Mouse (Mus musculus) neural tube, embryonic 11.5 days (tissue): ENCODE measurements around the gene Szrd1. TPM values are rescaled to one million over a fixed set of nuclear protein-coding genes. Genes with fewer than 3 reads are reported as not detected.

Experiments used
- ATAC-seq: fragments of 200-750 bp; cut with Nextera tagmentation; 2 replicates; pipeline ENCODE4 v1.8.0; 2017; ENCODE audit warnings: moderate number of reproducible peaks, mild to moderate bottlenecking, moderate TSS enrichment, moderate library complexity; ENCODE audit not compliant: insufficient read depth, low FRiP score, low TSS enrichment
- DNase-seq: peaks from one replicate; pipeline ENCODE4 v3.0.0-alpha.2; 2015; ENCODE audit warnings: low spot score
- H3K27ac ChIP-seq: fragments of 300-500 bp; sonication (generic); 2 replicates; pipeline ENCODE4 v1.5.1; 2014; ENCODE audit warnings: low read depth, mild to moderate bottlenecking, low read length
- H3K27me3 ChIP-seq: fragments of 300-500 bp; sonication (generic); 2 replicates; pipeline ENCODE4 v1.6.1; 2014; ENCODE audit warnings: mild to moderate bottlenecking, low read length, mixed read lengths; ENCODE audit not compliant: control insufficient read depth, insufficient read depth
- H3K36me3 ChIP-seq: fragments of 300-500 bp; sonication (generic); 2 replicates; pipeline ENCODE4 v1.6.1; 2014; ENCODE audit warnings: mild to moderate bottlenecking, low read length, moderate library complexity, mixed read lengths; ENCODE audit not compliant: control insufficient read depth, insufficient read depth
- H3K4me1 ChIP-seq: fragments of 300-500 bp; sonication (generic); 2 replicates; pipeline ENCODE4 v1.6.1; 2014; ENCODE audit warnings: low read length, mixed read lengths; ENCODE audit not compliant: control insufficient read depth, insufficient read depth
- H3K4me2 ChIP-seq: fragments of 300-500 bp; sonication (generic); 2 replicates; pipeline ENCODE4 v1.6.1; 2014; ENCODE audit warnings: low read depth, mild to moderate bottlenecking, moderate library complexity
- H3K4me3 ChIP-seq: fragments of 300-500 bp; sonication (generic); 2 replicates; pipeline ENCODE4 v1.5.1; 2014; ENCODE audit warnings: low read depth, low read length
- H3K9ac ChIP-seq: fragments of 300-500 bp; sonication (generic); 2 replicates; pipeline ENCODE4 v1.6.1; 2014; ENCODE audit warnings: mild to moderate bottlenecking, low read length
- H3K9me3 ChIP-seq: fragments of 300-500 bp; sonication (generic); 2 replicates; pipeline ENCODE4 v1.6.1; 2016; ENCODE audit warnings: low read length; ENCODE audit not compliant: control insufficient read depth
- WGBS: fragments of 180-500 bp; shearing (Covaris S2); extraction: QIAGEN DNeasy Blood & Tissue Kit; methylation state at CpG from one replicate; pipeline ENCODE4 v1.1.7; 2014; 5-methylcytosine and 5-hydroxymethylcytosine counted together
- polyA plus RNA-seq: library from polyadenylated mRNA; unstranded; fragments of >200 nt; fragmentation: Nextera tagmentation; extraction: Ambion mirVana; gene quantifications from 2 replicates; pipeline ENCODE4 v1.2.1, GENCODE M21; 2014

The Szrd1 gene
- polyA plus RNA-seq, result 30.7 and 32.1 TPM in 2 replicates

GRCm38 (mm10) chr4:141139116-141139970 lies at the start of gene Szrd1:
TSS of gene Szrd1 (minus strand) at chr4:141139775.
- Histone ChIP-seq H3K4me3 (peak within 1 kb of the TSS; percentile 92), H3K36me3 (no peaks in the 10 kb centered on the region), H3K27ac (peak within 1 kb of the TSS; percentile 84), H3K4me1 (peaks cover 29% of the 10 kb centered on the region), H3K9ac (peak within 1 kb of the TSS; percentile 75), H3K27me3 (no peaks in the 10 kb centered on the region), H3K9me3 (no peaks in the 10 kb centered on the region), H3K4me2 (peak within 1 kb of the TSS; percentile 89)
- under 1% methylated on average over 63 of the region's 63 CpGs for WGBS
- DNase-seq, result peak; percentile 100
- ATAC-seq, result peak; percentile 94

- H3K9ac ChIP-seq, result no peak overlapping the region
- DNase-seq (no peak), ATAC-seq (no peak)
- 73% methylated on average over 9 of the region's 9 CpGs for WGBS
- H3K4me3 ChIP-seq, result no peak overlapping the region
- no peaks in the 10 kb centered on the region for H3K9me3 ChIP-seq
- no peak overlapping the region for H3K27ac ChIP-seq
- H3K27me3 ChIP-seq, result no peaks in the 10 kb centered on the region
- no peak overlapping the region for H3K4me2 ChIP-seq
- H3K4me1 ChIP-seq, result 0 out of 2 replicates have a peak, but pooled peaks cover 5% of the 10 kb centered on the region
- H3K36me3 ChIP-seq, result peaks cover 2% of the 10 kb centered on the region
These were observed 47.6 kb upstream of the Szrd1 start for GRCm38 (mm10) chr4:141186923-141187836.

GRCm38 (mm10) chr4:141184426-141184825 lies 44.9 kb upstream of the Szrd1 start:
- 95% methylated on average over 4 of the region's 4 CpGs for WGBS
- Histone ChIP-seq H3K4me1 (0 out of 2 replicates have a peak, but pooled peaks cover 5% of the 10 kb centered on the region), H3K9ac (no peak overlapping the region), H3K27me3 (no peaks in the 10 kb centered on the region), H3K9me3 (no peaks in the 10 kb centered on the region), H3K27ac (no peak overlapping the region), H3K36me3 (peaks cover 4% of the 10 kb centered on the region), H3K4me2 (no peak overlapping the region), H3K4me3 (no peak overlapping the region)
- ATAC-seq (no peak), DNase-seq (no peak)

- Histone ChIP-seq H3K4me2 (no peak overlapping the region), H3K36me3 (peaks cover 4% of the 10 kb centered on the region), H3K4me3 (no peak overlapping the region), H3K27me3 (no peaks in the 10 kb centered on the region), H3K27ac (no peak overlapping the region), H3K9ac (no peak overlapping the region), H3K9me3 (no peaks in the 10 kb centered on the region), H3K4me1 (0 out of 2 replicates have a peak, but pooled peaks cover 5% of the 10 kb centered on the region)
- 95% methylated on average over 2 of the region's 2 CpGs for WGBS
- DNase-seq (no peak), ATAC-seq (no peak)
These were observed 44.4 kb upstream of the Szrd1 start for GRCm38 (mm10) chr4:141183932-141184331.

- Histone ChIP-seq H3K4me1 (0 out of 2 replicates have a peak, but pooled peaks cover 5% of the 10 kb centered on the region), H3K27ac (no peak overlapping the region), H3K9ac (no peak overlapping the region), H3K9me3 (no peaks in the 10 kb centered on the region), H3K4me3 (no peak overlapping the region), H3K36me3 (peaks cover 4% of the 10 kb centered on the region), H3K27me3 (no peaks in the 10 kb centered on the region), H3K4me2 (no peak overlapping the region)
- DNase-seq, result no peak
- no peak for ATAC-seq
- 95% methylated on average over 6 of the region's 6 CpGs for WGBS
These were observed 42.4 kb upstream of the Szrd1 start for GRCm38 (mm10) chr4:141181981-141182380.

GRCm38 (mm10) chr4:141180831-141181230 lies 41.3 kb upstream of the Szrd1 start:
- Histone ChIP-seq H3K27me3 (no peaks in the 10 kb centered on the region), H3K9me3 (no peaks in the 10 kb centered on the region), H3K4me1 (no peaks in the 10 kb centered on the region), H3K27ac (no peak overlapping the region), H3K36me3 (peaks cover 4% of the 10 kb centered on the region), H3K4me2 (no peak overlapping the region), H3K4me3 (no peak overlapping the region), H3K9ac (no peak overlapping the region)
- ATAC-seq (no peak), DNase-seq (no peak)
- 90% methylated on average over 8 of the region's 8 CpGs for WGBS

- Histone ChIP-seq H3K36me3 (peaks cover 4% of the 10 kb centered on the region), H3K27ac (no peak overlapping the region), H3K4me2 (no peak overlapping the region), H3K27me3 (no peaks in the 10 kb centered on the region), H3K4me1 (no peaks in the 10 kb centered on the region), H3K9me3 (no peaks in the 10 kb centered on the region), H3K4me3 (no peak overlapping the region), H3K9ac (no peak overlapping the region)
- ATAC-seq, result no peak
- 51% methylated on average over 4 of the region's 4 CpGs for WGBS
- DNase-seq, result no peak
These were observed 38.9 kb upstream of the Szrd1 start for GRCm38 (mm10) chr4:141178500-141178899.

- Histone ChIP-seq H3K4me1 (no peaks in the 10 kb centered on the region), H3K4me3 (no peak overlapping the region), H3K36me3 (peaks cover 4% of the 10 kb centered on the region), H3K9ac (no peak overlapping the region), H3K27me3 (no peaks in the 10 kb centered on the region), H3K27ac (no peak overlapping the region), H3K4me2 (no peak overlapping the region), H3K9me3 (no peaks in the 10 kb centered on the region)
- DNase-seq (no peak), ATAC-seq (no peak)
- 86% methylated on average over 10 of the region's 10 CpGs for WGBS
These were observed 36.8 kb upstream of the Szrd1 start for GRCm38 (mm10) chr4:141176328-141176838.
